Mouse (Mus musculus): ENCODE measurements around the gene Crim1.
A peak's percentile ranks its signal among the peaks of the same experiment; 100 is the strongest.

Crim1 gene

DNA sequence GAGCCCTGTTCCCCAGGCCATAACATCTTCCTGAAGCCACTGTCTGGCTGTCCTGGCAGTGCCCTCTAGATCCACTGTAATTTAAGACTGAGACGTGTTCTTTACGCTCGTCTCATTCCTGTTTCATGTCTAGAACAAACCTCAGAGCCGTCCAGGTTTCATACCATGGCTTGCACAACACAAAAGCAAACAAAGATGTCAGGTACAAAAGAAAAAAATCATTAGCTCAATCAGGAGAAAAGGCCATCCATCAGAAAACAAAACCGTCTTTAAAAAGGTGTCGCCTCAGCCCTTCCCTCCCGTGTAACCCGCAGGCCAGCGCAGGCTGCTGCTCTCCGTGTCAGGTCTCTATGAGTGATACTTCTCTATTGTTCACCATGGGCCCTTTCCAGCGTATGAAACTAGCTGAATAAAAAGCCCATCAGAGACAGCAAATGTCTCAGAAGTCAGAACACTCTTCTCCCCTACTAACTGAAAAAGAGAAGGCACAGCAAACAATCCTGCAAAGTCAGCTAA is 179.7 kb downstream of the Crim1 start:
- DNase-seq, result no peak

DNA sequence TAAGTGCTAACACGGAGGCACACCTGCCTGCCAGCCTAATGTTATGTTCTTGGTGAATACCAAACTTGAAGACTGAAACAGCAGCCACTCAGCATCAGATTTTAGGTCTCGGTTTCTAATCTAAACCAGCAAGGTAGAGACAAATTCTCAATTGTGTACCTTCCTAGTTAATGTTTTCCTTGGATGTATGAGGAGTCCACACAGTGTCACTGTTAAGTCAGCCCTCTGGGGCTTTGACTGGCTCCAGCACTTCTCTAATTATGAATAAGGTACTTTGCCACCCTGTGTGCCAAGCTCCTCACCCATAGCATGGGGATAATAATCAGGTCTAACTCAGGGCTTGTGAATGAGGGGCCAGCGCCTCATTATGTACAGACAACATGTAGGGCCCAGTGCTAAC is 182.3 kb downstream of the Crim1 start:
- DNase-seq, result no peak

DNA sequence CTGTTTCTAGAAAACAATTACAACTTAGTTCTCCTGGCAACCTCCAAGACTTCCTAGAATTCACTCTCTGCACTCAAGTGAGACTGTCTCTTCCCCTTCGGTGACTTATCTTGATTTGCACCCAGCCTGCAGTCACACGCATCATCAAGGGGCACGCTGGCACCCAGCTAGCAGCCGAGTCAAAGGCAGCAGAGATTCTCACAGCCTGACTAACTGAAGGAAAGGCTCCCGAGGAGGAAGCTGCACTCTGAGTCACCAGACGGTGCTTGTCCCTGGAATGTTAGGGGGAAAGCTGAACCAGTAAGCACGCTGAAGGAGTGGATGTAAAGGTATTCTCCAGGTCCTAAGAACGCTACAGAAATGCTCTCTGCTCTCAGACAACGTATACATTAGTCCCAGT is 187.6 kb downstream of the Crim1 start:
- DNase-seq, result no peak

DNA sequence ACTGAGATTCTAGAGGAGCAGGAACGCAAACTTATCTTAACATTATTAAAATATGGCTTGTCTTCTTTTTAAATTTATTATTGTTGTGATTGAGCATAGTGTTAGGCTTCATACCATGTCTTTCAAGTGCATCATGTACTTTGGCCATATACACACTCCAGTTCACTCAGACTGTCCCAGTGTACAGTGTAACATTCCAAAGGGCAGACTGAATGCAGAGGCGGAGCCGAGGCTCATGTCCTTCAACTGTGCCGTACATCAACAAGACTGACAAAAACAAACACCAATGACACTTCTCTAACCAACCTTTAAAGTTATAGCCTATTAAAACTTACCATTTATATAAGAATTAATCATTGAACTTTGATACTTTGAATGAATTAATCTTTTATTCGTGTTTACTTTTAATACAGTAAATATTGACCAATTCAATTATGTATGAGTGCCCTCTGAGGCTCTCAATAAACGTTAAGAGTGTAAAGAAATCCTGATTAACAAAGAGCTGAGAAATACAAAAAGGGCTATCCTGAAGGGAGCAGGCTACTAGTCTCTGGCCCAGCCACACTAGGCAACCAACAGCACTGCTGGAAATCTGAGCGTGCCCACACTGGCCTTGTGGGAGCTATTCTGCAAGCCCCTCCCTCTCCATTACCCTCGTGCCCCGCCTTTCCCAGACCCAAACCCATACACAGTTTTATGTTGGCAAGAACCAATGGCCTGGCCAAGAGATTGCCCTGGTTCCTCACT is 188.2 kb downstream of the Crim1 start:
- DNase-seq, result no peak

DNA sequence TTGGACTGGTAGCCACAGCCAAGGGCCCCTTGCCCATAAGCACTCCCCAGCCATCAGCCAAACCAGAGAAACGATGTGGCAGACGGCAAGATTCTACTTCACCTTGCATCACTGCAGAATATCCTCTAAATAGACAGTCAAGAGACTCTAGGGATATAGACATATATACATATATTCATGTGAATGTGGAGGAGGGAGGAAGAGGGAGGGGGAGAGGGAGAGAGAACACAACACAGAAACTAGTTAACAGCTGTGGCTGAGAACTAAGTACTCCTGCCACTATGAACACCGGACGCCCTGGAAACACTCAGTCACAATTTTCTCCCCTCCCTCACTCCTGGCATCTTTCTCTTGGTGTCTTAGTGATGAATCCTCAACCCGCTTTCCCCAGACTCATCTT is 189.5 kb downstream of the Crim1 start:
- no peak for DNase-seq

DNA sequence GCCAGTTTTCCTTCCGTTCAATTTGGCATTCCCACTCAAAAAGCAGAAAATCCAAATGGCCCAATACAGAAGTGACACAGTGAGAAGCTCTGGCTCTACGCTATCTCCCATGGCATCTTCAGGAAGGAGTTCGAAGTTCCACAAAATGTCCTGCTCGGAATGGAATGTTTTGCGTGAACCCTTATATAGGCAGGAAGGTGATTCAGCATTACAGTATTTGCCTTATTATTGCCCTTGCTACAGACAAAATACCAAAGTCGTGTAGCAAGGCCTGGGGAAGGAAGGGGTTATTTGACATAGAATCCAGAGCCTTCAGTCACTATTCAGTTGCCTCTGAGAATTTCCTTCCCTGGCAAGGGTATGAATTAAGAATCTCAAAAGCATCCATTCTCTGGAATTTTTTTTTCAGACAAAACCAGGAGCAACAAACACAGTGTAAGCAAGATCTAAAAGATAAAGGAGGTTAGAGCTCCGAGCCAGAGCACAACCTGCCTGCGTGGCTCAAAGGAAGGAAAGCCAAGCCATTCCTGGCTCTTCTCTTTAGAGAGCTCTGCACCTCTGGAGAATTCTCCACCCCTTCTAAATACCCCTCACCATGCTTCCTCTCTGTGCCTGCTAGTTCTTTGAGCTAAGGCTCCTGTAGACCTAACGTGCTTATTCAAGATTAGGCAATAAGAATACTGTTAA is 192.5 kb downstream of the Crim1 start:
- no peak for DNase-seq

DNA sequence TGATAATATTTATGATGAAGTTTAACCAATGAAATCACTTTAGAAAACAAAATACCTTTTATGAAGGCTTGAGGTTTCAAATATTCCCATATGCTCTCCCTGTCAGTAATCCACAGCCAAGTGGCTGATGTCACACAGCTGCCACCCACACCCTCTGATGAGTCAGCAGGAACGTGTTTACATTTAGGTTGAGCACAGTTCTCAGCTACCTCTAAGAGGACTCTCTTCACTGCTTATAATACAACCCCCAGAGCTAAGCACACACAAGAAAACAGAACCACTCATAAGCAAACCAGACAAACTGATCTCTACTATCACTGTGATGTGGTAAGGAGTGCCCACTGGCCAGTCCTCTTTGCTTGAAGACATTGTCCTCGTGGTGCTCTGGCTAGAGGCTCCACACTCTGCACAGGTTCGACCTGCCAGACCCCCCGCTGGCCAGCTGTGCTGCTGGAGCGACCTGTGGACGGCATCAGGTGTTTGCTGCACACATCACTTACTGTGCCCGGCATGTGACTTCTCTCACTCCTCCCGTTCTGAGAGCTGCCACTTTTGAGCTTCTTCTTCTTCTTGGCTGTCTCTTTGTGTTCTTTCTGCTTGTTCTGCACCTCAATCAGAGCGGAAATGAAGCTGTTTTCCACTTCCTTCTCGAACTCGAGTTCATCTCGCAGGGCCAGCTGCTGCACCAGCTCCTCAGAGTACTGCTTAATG is 200.2 kb downstream of the Crim1 start:
- DNase-seq, result no peak

DNA sequence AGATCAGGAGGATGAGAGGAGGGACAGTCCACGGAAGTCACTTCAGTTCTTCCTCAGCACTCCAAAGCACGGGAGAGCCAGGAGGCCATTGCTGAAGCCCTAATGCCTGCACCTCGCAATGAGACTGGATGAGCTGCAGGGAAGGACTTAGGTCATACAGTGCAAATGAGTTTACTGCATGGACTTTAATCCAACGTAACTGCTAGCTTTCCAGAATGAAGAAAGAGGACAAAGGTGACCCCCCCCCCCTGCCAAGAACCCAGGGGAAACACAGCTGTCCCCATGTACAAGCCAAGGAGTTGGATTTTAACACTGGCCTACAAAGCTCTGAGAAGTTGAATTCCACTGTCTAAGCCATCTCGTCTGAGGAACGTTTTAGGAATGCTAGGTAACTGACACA is 201.3 kb downstream of the Crim1 start:
- DNase-seq, result peak; percentile 42

DNA sequence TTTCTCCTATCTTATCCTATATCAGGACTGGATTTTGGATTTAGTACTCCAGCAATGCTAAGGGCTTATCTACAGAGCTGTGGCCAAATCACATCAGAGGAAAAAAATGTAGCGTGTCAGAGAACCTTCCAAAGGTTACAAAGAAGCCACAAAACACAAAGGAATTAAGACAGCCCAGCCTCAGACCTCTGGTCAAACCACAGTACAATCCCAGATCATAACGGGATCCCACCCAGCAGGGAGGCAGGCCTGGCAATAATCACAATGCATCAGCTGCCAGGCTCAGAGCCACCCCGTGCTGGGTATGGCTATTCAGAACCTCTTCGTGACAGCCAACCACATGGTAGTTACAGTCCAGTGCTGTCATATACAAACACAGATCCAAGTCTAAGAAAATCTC is 201.7 kb downstream of the Crim1 start:
- no peak for DNase-seq

DNA sequence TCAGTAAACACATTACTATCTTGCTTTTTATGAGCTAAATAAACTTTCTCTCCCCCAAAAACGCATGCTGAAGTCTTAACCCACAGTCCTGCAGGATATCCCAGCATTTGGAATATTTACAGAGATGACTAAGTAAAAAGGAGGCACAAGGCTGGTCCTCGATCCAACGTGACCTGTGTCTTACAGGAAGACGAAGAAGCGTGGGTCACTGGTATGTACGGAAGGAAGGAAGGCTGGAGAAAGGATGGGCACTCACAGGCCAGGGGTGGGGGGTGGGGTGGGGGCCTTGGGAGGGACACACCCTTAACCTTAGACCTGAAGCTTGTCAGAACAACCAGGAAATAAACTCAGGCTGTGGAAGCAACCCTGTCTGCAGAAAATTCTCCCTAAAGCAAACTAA is 202.1 kb downstream of the Crim1 start:
- DNase-seq, result no peak

DNA sequence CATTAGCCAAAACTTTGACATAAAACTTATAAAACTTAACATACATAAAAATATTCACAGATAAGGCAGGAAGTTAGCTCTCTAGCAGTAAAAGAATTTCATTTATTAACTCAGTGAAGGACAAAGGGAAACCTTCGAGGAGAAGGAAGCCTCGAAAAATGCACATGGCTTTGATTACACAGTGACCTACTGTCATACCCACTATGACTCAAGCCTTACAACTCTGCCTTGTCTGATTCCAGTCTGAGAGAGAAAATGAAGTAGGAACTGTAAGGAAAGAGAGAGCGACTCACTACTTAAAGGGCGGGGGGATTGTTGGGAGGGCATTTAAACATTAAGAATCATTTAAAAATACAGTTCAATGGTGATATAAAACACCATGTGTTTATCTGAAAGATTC is 203.2 kb downstream of the Crim1 start:
- no peak for DNase-seq

DNA sequence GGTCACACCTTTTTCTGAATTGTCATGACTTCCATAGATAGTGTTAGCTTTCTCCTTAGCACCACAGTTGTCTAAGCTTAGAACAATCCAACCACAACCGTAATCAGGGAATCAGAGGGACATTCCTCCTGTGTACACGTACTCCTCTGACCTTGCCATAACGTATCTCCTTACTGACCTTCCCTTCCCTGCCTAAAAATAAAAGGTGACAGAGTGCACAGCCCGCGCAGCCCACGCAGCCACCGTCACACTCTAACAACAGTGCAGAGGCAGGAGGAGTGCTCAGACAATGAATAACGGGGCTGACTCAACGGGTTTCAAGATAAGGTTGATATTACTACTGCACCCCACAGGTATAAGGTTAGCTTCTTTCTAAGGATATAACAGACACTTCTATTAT is 203.8 kb downstream of the Crim1 start:
- DNase-seq, result no peak

DNA sequence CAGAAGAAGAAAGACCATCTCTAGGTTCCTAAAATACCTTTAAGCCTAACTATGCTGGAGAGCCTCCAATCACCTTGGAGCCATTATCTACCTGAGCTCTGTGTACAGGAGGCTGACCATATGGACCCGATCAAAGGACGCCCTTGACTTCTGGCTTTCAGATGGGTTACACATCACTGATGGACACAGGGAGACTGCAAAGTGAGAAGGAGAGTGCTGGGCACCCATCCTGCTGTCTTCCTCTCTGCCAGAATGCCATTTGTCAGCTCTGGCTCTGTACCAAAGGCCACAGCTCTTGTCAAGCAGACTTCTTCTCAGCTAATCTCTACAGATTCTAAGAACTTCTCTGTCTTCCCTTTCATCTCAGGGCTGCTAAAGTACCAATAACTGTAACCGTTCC is 205.3 kb downstream of the Crim1 start:
- no peak for DNase-seq

DNA sequence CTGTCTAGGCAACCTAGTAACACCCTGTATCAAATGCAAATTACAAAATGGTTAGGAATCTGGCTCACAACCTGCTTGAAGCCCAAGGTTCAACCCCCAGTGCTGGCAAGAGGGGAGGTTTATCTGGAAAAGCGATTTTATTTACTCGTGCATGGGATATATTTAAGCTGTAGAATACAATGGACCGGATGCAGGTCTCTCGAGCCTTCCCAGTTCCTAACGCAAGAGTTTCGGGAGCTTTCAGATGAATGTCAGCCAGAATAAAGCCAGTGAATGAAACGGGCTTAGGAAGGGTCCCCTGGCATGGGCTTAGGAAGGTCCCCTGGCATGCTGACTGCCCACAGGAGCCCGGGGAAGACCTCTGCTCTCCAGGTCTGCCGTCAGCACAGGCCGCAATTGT is 206.8 kb downstream of the Crim1 start:
- no peak for DNase-seq

DNA sequence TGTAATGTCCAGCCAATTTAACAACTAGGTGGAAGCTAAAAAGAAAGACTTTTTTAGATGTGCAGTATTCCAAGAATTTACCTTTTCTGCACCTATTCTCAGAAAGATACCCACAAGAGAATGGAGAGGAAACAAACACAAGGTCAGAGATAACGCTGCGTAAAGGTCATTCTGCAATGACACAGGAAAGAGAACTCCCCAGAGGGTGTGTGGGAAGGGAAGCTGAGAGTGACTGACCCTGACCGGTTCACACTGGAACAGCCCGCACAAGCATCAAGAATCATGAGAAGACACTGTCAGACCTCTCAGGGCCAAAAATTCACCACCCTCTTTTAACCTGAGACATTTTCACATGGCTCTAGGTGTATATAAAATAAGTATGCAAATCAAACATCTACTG is 207.5 kb downstream of the Crim1 start:
- DNase-seq, result peak; percentile 51

DNA sequence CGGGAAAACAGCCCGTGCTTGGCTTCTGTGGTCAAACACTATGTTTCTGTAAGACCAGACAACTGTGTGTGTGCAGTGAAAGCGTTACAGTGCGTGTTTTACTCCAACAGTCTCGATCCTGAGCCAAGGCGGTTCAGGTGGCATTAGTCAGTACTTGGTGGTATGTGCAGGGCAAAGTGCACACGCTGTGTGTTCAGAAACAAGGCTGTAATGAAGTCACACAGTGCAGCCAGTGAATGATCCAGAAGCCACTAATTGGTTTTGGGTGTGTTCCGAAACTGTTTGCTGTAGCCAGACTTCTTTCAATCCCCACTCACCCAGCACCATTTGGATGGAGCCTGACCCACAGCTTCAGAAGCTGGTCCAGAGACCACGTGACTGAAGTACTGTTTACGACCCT is 208.3 kb downstream of the Crim1 start:
- DNase-seq, result no peak

DNA sequence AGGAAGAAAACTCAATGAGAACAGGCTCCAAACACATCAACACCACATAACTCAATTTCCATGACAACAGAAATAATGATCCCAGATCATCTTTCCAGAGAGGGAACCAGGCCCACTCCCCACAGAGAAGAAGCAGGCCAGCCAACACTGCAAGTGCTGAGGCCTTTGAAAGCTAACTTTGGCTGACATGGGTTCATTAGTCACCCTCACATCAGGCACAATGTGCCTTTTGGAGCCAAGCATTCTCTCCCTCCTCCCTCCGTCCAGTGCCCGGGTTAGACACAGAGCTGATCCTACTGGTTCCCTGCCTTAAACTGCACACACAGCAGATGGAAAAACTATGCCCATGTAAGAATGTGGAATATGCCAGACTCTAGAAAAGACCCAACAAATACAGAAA is 209.9 kb downstream of the Crim1 start:
- no peak for DNase-seq

DNA sequence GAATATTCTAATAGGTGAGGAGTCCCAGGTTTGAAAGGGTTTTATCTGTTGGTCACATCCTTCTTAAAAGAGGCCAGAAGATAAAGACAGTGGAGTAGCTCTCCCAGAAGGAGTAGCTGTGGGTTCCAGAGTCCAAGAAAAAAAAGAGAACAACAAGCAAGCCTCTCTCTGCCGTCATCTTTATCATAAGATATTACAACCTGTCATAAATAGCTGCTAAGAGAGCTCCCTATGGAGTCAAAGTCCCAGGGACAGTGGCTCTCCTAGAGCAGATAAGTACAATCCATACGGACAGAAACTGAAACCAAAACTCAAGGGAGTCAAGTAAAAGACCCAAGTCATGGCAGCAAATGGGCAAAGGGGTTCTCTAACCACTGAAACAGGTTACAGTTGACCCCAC is 215.2 kb downstream of the Crim1 start:
- DNase-seq, result no peak

DNA sequence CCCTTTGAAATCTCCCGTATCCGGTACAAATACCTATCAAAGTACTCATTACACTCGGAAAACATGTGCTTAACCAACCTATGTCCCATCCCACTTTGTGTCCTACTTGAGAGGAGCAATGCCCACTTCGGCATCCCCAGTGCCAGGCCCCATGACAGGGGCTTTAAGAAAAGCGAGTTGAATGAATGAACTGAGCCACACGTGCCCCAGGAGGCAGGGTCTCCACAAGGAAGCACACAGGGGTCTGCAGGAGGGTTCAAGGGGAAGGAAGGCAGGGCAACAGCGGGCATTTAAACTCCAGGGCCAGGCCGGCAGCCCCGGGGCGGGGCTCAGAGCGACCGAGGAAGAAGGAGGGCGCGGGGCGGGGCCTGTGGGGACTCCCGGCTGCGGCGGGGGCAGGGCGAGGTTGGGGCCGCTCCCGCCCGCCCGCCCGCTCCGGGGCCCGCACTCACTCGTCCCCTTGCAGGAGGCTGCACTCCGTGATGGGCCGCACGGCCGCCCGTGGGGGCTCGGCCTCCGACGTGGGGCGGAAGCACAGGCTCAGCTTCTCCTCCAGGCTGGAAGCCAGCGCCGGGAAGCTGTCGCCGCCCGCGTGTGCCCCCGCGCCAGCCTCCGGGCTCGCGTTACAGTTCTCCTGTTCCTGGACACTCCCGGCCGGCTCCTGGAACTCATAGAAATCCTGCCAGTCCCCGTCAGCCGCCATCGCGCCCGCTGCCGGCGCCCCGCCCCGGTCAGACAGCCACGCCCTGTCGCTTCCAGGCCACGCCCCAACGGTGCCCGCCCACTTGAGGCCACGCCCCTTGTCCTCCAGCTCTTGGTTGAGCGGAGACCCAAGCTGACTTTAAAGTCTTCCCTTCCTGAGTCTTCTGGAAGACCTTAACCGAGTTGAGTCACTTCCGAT is 217.6 kb downstream of the Crim1 start, which contains the start of gene Fez2:
TSS of gene Fez2 (minus strand) at position 772 of the 901 bp plus-strand sequence.
- DNase-seq, result peak; percentile 97

DNA sequence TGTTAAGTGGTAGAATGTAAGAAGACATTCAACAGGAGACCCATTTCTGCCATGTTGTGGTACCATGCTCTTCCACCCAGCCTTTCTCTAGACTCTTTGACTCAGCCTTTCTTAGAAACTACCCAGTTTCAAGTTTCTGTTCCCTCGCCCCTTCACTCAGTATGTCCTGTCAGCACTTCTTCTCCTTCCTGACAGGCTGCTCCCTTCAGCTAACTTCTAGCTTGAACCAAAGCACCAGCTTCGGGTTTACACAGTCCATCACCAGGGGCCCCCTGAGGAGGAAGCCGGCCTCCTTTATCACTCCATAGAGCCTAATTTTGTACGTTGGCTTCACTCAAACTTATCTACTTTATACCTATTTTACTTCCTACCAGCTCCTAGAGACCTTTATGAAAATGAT is 219.2 kb downstream of the Crim1 start:
- no peak for DNase-seq

DNA sequence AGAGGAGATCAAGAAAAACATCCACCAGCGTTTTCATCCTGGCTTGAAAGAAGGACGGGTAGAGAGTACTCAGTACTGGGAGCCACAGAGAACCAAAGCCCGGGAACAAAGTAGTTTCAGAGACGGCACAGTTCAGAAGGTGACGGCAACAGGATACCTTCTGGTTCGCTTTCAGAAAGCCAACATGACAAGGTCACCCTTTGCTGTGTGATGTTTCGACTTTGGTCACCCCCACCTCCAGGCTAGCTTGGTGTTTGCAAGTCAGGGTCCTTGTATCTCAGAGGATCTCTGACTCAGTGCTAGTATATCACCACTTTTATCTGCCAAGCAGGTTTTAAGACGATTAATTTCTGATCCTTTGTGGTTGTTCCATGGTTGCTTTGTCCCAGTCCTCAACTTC is 225.0 kb downstream of the Crim1 start:
- no peak for DNase-seq

All from kidney, postnatal 10 days (tissue).